Mouse (Mus musculus) heart, adult 2 months (tissue): ENCODE measurements around the gene Srcin1. TPM values are rescaled to one million over a fixed set of nuclear protein-coding genes. Genes with fewer than 3 reads are reported as not detected.
A peak's percentile ranks its signal among the peaks of the same experiment; 100 is the strongest.

Experiments
- DNase-seq, 2 experiments: peaks; one replicate each; pipeline ENCODE4 v3.0.0; 2021
- H3K27ac ChIP-seq: fragments of 200-600 bp; 2 replicates; pipeline ENCODE4 v1.8.1; 2022
- H3K27me3 ChIP-seq: fragments of 200-500 bp; 2 replicates; pipeline ENCODE4 v1.6.1; 2012; ENCODE audit warnings: mild to moderate bottlenecking, low read length, inconsistent platforms, mixed read lengths; ENCODE audit not compliant: control insufficient read depth, insufficient read depth
- H3K36me3 ChIP-seq: fragments of 200-500 bp; 2 replicates; pipeline ENCODE4 v1.6.1; 2012; ENCODE audit warnings: low read length, inconsistent platforms; ENCODE audit not compliant: control insufficient read depth, insufficient read depth
- H3K4me1 ChIP-seq: fragments of 200-500 bp; 2 replicates; pipeline ENCODE4 v1.6.1; 2011; ENCODE audit warnings: low read length; ENCODE audit not compliant: control insufficient read depth, insufficient read depth
- H3K4me3 ChIP-seq: fragments of 200-600 bp; 2 replicates; pipeline ENCODE4 v1.8.1; 2022
- H3K79me2 ChIP-seq: fragments of 200-500 bp; replicated peaks from 2 replicates; pipeline ENCODE4 v1.6.1; 2012; ENCODE audit warnings: mild to moderate bottlenecking, inconsistent platforms, low read length, moderate library complexity, mixed read lengths; ENCODE audit not compliant: control insufficient read depth, insufficient read depth
- H3K9ac ChIP-seq: fragments of 200-500 bp; 2 replicates; pipeline ENCODE4 v1.6.1; 2012; ENCODE audit warnings: low read depth, mild to moderate bottlenecking, control low read depth, inconsistent platforms, low read length, mixed read lengths
- CTCF ChIP-seq: fragments of 200-600 bp; IDR thresholded peaks from 2 replicates; pipeline ENCODE4 v1.8.1; 2022; ENCODE audit warnings: antibody characterized with exemption, mild to moderate bottlenecking, moderate library complexity
- EP300 ChIP-seq: fragments of 200-500 bp; IDR thresholded peaks from 2 replicates; pipeline ENCODE4 v1.6.1; 2011; ENCODE audit warnings: low read depth, low read length, control low read depth; ENCODE audit not compliant: insufficient read depth
- POLR2A ChIP-seq: fragments of 200-500 bp; IDR thresholded peaks from 2 replicates; pipeline ENCODE4 v1.6.1; 2011; ENCODE audit warnings: mild to moderate bottlenecking, low read depth, low read length, control low read depth; ENCODE audit not compliant: insufficient read depth
- WGBS: fragments of 180-500 bp; shearing (Covaris S2); methylation state at CpG from one replicate; pipeline ENCODE4 v1.1.7; 2018; 5-methylcytosine and 5-hydroxymethylcytosine counted together
- intact Hi-C: fragments of 180-260 bp; cut with DNase I; formaldehyde crosslinking; loops from one replicate; pipeline ENCODE4 v1.15.1; 2025
- polyA plus RNA-seq: library from polyadenylated mRNA; depleted of rRNA; stranded (reverse); fragments of >200 nt; gene quantifications from 2 replicates; pipeline ENCODE4 v1.2.3, GENCODE M21; 2012
- total RNA-seq, 2 experiments: library from RNA; stranded (reverse); gene quantifications; 2 replicates each; pipeline ENCODE4 v1.2.3; 2021

The Srcin1 gene
- total and polyA plus RNA-seq, 3 experiments: 0.13 to 0.36 (median 0.31) TPM

DNA sequence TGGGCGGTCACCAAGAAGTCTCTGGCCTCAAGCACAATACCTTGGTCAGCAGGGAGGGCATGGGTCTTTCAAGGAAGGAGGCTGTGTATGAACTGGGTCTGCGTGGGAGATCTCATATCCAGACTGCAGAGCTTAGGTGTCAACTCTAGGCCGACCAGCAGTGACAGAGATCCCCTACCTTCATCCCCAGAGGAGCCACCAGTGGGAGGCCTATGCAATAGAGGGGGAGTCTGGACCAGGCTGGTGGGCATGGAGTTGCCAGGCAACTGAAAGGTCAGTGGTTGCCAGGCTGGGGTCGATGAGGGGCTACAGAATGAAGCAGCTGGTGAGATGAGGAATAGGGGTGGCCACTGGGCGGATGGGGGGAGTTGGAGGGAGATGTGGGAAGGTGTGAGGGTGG is 36.4 kb downstream of the Srcin1 start:
- Histone ChIP-seq H3K4me3 (no peak overlapping the region), H3K4me1 (no peaks in the 10 kb centered on the region), H3K27me3 (peaks cover 19% of the 10 kb centered on the region), H3K79me2 (no peaks in the 10 kb centered on the region), H3K27ac (no peak overlapping the region), H3K9ac (no peak overlapping the region), H3K36me3 (no peaks in the 10 kb centered on the region)
- WGBS: 79% methylated on average over 5 of the region's 5 CpGs
- intact Hi-C loops: no loop called here
- DNase-seq: no peak
- TF ChIP-seq POLR2A: no peak
- TF ChIP-seq EP300: no peak
- TF ChIP-seq CTCF: no peak

DNA sequence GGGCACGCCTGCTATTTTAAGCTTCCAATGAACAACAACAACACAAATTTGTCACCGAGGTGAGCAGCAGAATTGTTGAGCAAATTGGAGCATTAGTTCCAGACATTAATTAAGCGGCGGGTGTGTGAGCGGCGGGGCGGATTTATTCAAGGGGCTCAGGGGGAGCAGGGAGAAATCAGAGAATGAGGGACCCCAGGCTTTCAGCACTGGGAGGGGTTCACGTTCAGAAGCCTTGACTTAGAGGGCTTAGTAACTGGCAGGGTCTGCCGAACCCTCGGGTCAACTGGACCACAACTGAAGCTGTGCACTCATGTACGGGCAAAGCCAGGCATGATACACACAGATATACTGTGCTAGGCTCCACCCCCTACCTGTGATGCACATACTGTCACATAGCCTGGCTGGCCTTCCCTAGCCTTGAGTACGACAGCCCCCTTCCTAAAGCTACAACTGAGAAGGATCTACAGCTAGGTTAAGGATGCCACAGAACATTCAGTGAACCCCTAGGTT is 38.4 kb downstream of the Srcin1 start:
- TF ChIP-seq POLR2A (no peak), CTCF (no peak), EP300 (no peak)
- no peak for DNase-seq
- no peak overlapping the region for H3K9ac ChIP-seq
- 45% methylated on average over 12 of the region's 12 CpGs for WGBS
- peaks cover 27% of the 10 kb centered on the region for H3K27me3 ChIP-seq
- no peaks in the 10 kb centered on the region for H3K4me1 ChIP-seq
- no peak overlapping the region for H3K27ac ChIP-seq
- no peaks in the 10 kb centered on the region for H3K79me2 ChIP-seq
- intact Hi-C loops: no loop called here
- H3K4me3 ChIP-seq: no peak overlapping the region
- H3K36me3 ChIP-seq: no peaks in the 10 kb centered on the region

DNA sequence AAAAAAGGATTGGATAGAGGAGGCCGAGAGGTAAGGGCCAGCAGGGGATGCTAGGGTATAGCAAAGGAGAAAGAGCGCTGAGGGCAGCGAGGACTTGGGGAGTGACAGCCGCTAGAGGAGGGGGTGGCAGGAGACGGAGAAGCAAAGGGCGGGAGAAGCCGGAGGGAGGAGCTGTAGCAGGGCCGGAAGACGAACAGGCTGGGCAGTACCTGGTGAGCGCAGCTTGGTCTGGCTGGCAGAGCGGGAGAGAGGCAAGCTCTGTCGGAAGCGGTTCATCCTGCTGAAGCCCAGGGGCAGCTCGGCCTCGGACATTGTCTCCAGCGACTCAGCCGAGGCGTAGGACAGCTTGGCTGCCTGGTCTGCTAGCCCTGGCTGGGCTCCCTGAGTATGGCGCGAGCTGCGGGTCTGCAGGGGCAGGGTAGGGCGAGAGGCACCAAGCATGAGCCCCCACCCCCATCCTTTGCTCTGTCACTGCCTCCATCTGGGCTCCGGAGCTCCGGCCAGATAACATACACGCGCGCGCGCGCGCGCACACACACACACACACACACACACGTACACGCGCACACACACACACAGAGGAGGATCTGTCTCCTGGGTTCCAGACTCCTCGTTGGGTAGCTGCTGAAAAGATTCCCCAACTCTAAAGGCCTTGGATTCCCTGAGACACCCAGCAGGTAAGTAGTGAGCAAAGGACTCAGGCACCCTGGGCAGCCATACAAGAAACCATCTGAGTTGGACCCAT is 39.0 kb downstream of the Srcin1 start:
- Histone ChIP-seq H3K4me3 (peak overlapping the region; percentile 10; the same call in 1 of the 2 replicates), H3K27ac (no peak overlapping the region), H3K36me3 (no peaks in the 10 kb centered on the region), H3K79me2 (no peaks in the 10 kb centered on the region), H3K4me1 (no peaks in the 10 kb centered on the region), H3K27me3 (peaks cover 27% of the 10 kb centered on the region), H3K9ac (no peak overlapping the region)
- 2% methylated on average over 36 of the region's 36 CpGs for WGBS
- TF ChIP-seq POLR2A: no peak
- peak; percentile 10; the same call in 1 of the 2 replicates for TF ChIP-seq CTCF
- intact Hi-C loops: no loop called here
- DNase-seq: no peak

DNA sequence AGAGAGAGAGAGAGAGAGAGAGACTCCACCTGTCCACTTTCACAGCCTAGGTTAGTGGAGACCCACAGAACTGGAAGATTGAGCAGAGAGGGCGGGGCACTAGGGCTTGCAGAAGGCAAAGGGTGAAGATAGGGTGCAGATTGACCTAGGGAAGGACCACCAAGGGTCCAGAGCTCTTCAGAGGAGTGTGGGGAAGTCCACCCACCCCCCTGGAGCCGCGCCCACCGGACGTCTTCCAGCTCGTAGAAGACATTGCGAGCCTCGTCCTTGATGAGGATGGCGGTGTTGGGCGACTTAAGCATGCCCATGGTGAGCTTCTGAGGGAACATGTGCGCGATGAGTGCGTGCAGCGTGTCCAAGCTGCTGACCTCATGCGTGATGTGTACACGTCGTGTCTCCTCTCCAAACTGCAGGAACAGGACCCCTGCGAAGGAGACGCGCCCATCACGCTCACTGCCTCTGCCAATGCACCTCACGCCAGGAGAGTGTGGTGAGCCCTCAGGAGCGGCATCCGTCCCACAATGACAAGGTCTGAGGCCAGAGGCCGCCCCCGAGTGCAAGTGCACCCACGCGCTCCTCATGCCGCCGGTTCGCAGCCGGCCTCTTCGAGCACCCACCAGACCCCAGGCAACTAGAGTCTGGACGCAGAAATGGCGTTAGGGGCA is 39.8 kb downstream of the Srcin1 start:
- H3K27me3 ChIP-seq: peaks cover 27% of the 10 kb centered on the region
- H3K27ac ChIP-seq: no peak overlapping the region
- H3K4me1 ChIP-seq: no peaks in the 10 kb centered on the region
- TF ChIP-seq POLR2A (no peak), CTCF (no peak), EP300 (no peak)
- DNase-seq: no peak
- intact Hi-C loops: no loop called here
- no peaks in the 10 kb centered on the region for H3K36me3 ChIP-seq
- 9% methylated on average over 35 of the region's 35 CpGs for WGBS
- H3K4me3 ChIP-seq: no peak overlapping the region
- no peaks in the 10 kb centered on the region for H3K79me2 ChIP-seq
- no peak overlapping the region for H3K9ac ChIP-seq

DNA sequence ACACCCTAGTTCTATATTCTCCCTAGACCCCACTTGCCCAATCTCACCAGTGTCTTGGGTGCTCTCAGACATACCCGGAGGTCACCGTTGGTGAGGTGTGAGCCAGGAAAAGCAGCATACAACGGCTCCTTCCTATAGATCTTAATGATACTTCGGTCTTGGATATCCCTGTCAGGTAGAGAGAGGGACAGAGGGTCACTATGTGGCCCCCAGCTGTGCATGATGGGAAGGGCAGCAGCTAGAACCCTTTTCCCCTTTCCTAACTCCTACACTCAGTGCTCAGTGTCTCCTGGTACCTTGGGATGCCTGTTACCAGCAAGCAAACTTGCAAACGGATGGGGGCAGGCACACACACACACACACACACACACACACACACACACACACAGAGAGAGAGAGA is 40.3 kb downstream of the Srcin1 start:
- DNase-seq: no peak

DNA sequence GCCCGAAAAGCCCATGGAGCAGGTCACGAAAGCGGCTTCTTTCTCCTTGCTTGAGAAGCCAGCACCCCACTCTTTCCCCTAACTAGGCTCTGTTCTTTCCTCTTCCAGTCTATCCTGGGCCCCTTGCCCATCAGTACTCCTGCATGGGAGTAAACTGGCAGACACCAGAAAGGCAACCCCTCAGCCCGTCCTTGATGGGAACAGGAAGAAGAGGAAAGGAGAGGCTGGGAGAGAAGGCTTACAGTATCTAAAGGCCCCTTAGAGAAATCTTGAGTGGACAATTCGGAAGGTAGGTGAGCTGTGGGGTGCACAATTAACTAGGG is 40.7 kb downstream of the Srcin1 start:
- WGBS: 18% methylated on average over 5 of the region's 5 CpGs
- Histone ChIP-seq H3K27ac (no peak overlapping the region), H3K36me3 (no peaks in the 10 kb centered on the region), H3K27me3 (peaks cover 27% of the 10 kb centered on the region), H3K4me3 (no peak overlapping the region), H3K79me2 (no peaks in the 10 kb centered on the region), H3K4me1 (no peaks in the 10 kb centered on the region), H3K9ac (no peak overlapping the region)
- TF ChIP-seq CTCF (no peak), EP300 (no peak), POLR2A (no peak)
- DNase-seq: no peak
- intact Hi-C loops: no loop called here

More for the DNA sequence above, 40.3 kb downstream of the Srcin1 start:
- 36% methylated on average over 5 of the region's 5 CpGs for WGBS
- Histone ChIP-seq H3K4me1 (no peaks in the 10 kb centered on the region), H3K9ac (no peak overlapping the region), H3K36me3 (no peaks in the 10 kb centered on the region), H3K27me3 (peaks cover 27% of the 10 kb centered on the region), H3K79me2 (no peaks in the 10 kb centered on the region), H3K4me3 (no peak overlapping the region), H3K27ac (no peak overlapping the region)
- intact Hi-C loops: no loop called here
- no peak for TF ChIP-seq EP300
- no peak for TF ChIP-seq CTCF
- TF ChIP-seq POLR2A: no peak
